Mouse (Mus musculus) spleen, embryonic (tissue): ENCODE data around the gene Dcaf12.

ENCODE experiments used
- CTCF ChIA-PET: fragments of 350-600 bp; sonication (Branson Sonifier 250); formaldehyde crosslinking; loops from one replicate; lab custom pipeline; 2022; lab: Charles Lee

Gene Dcaf12

DNA sequence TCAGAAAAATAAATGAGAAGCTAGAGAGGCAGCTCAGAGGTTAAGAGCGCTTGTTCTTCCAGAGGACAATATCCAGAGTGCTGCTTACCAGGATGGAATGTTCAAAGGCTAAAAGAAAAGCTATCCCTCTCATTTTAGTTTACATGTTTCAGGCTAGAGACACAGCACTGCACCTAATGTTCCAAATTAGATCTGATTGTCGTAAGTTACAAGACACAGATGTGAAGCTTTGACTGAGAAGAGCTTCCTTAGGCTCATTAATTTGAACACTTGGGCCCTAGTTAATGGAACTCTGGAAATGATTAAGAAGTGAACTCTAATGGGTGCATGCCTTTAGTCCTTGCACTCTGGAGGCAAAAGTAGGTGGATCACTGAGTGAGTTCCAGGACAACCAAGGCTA is 60.9 kb downstream of the Dcaf12 start:
- CTCF ChIA-PET = no interaction called here

DNA sequence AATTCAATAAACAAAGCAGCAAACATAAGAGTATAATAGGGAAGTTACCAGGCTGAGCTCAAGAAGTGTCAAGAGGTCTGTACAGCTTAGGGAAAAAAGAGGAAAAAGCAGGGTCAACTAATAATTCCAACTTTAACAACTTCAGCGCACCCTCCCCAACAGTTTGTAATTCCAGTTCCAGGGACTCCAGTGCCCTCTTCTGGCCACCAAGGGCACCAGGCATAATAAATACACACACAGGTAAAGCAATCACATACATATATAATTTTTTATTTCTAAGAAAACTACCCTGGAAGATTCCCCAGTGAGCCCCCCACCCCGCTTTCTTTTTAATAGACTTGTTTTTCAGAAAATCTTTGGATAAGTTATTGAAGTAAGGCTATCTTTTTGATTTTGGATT is 69.3 kb downstream of the Dcaf12 start:
- CTCF ChIA-PET = no interaction called here
